Mouse (Mus musculus) left cerebral cortex, postnatal 25 days (tissue): Measurements from ENCODE around the gene Scp2. TPM values are rescaled to one million over a fixed set of nuclear protein-coding genes. Genes with fewer than 3 reads are reported as not detected.

Experiments
- DNase-seq, 2 experiments: peaks; one replicate each; pipeline ENCODE4 v3.0.0; 2022; ENCODE audit warnings: low spot score in 2 of 2, mixed read lengths in 1 of 2
- intact Hi-C: fragments of 180-260 bp; cut with DNase I; formaldehyde crosslinking; loops from one replicate; pipeline ENCODE4 v1.15.1; 2025
- total RNA-seq, 2 experiments: library from RNA; stranded (reverse); gene quantifications; 2 replicates each; pipeline ENCODE4 v1.2.3; 2021

Scp2 gene
- total RNA-seq, 2 experiments from 2014 or later: 101 to 105 TPM

DNA sequence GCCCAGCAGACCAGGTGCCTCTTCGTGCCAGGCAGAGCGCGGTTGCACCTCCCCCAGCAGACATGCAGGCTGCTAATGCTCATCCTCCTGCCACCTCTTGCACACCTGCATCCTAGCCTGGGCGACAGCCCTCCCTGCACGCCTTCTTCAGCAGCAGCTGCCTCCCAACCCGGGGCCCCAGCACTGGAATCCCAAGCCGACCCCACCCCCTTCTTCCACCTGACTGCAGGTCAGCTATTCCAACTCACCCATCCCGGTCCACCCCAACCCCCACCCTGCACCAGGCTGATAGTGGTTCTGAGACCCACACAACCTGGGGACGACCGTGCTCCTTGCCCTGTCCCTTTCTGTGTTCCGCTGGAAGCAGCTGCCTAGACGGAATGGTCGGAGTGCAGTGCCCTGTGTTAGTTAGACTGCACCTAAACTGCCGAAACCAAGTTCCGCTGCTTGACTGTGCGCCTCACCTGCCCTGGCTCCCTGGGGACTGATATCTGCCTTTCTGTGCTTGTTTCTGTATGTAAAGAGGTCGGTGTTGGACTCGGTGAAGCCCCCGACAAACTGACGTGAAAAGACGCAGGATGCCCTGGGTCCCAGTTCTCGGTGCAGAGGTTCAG is 113.8 kb downstream of the Scp2 start:
- intact Hi-C loops: loop anchor here (2.0 kb wide), 1 partner anchor 88 kb away; no protein-coding TSS in a partner anchor
- peak in 1 of 2 experiments; percentile 9 for DNase-seq

DNA sequence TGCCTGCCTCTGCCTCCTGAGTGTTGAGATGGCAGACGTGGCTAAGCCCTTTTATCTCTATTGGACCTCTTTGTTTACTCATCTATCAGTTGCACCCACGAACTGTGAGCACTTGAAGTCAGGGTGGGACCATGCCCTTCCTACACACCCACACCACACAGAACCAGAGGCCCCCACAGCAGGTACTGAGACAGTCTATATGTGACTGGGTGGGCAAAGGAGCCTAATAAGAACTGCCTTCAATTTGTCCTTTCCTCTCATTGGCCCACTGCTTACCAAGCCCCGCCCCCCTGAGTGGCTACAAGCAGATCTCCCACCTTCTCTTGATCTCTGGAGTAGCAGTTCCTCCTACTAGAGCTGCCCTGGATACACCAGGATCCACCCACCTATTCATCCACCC is 118.6 kb downstream of the Scp2 start:
- intact Hi-C loops: no loop called here
- DNase-seq: no peak

DNA sequence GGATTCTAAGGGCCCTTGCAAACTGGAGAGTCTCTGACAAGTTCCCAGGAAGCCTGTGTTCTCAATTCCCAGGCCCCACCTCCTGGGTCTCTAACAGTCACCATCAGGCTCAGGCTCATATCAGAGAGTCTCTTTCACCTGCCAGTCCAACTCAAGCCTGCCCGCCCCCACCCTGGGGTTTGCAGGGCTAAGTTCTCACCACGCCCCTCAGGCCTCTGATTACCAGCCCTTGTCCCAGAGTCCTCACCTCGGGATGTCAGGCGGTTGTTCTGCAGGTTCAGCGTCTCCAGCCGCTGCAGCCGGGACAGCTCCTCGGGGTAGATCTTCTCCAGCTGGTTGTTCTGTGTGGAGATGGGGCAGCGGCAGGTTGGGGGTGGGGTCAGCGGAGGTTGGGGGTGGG is 119.5 kb downstream of the Scp2 start:
- intact Hi-C loops: no loop called here
- DNase-seq: no peak

DNA sequence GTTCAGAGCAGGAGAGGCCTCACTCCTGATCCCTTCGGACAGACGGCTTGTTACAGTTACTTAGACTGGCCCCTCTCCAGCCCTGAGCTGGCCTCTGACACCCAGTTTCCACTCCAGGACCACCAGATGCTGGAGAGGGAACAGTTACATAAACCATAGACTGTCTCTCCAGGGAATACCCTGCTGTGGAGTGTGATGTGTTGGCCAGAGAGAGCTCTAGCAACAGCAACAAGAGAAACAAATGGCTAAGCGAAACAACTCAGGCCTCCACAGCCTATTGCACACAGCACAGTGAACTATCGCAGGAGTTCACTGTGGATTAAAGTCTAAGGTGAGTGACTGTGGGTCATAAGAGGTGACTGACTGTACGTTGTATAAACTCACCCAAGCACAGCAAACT is 120.2 kb downstream of the Scp2 start:
- intact Hi-C loops: no loop called here
- DNase-seq: no peak

DNA sequence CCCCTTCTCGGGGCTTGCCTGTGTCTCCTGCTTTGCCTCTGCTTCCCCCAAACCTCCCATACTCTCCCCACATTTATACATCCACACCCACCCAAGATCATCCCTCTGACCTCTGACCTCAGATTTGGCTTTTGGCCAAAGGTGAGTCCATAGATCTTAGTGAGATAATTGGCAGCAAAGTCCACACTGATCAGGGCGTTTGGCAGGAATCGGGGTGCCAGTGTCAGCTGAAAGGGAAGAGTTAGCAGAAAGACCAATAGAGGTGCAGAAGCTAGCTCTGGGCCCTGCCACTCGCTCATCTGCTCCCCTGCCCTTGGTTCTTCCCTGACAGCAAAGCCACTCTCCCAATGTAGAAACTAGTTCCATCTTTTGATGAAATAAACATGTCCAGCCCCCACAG is 121.6 kb downstream of the Scp2 start:
- DNase-seq: no peak
- intact Hi-C loops: no loop called here

DNA sequence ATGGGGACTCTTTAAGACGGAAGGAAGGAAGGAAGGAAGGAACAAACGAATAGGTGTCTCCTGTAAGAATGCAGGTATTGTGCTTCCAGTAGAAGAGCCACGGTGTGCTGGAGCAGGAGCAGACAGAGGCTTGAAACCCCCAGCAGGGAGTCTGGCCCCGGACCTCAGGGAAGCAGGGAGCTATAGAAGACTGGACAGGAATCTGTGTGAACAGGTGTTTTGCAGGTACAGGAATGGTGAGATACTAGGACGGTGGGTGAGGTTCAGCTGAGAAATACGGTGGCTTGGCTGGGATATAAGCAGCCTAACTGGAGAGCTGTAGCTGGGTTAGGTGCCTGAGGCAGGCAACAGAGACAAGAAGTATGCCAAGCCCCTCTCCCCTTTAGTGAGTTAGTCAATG is 124.6 kb downstream of the Scp2 start:
- DNase-seq: no peak
- intact Hi-C loops: no loop called here

DNA sequence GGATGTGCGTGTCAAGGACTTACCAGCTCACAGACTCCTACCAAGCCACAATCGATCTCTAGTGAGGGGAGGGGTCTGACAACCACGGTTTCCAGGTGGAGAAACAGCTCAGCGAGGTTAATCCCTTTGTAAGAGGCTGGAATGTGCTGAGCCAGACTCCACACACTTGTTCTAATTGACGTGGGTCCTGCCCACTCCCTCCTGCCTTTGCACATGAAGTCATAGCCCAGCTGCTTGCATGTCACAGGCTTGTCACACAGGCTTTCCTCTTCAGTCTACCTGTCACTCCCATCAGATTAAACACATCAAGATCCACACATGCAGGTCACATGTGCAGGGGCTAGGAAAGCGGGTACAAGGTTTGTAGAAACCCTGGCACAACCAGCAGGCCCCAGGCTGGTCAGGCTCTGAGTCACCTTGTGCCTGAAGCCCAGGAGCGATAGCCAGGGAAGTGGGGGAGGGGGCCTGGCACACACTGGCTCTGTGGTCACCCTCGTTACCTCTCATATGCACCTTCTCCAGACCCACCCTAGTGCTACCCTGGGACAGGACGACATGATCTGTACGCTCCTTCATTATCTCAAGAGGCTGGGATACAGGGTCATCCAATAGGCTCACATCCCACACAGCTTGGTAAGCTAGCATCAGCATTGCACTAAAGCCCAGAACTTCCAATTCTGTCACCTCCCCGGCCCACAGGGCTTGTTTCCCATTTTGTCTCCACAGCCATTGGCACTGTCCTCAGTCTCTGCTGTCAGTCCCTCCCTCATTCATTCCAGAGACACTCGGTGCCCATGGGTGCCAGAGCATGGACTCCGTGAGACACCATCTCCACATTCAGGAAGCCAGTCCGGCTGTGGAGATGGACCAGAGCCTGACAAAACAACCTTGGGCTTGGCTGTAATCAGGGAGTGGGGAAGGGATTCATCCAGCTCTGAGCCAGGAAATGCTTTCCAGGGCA is 125.6 kb downstream of the Scp2 start:
- intact Hi-C loops: no loop called here
- DNase-seq: peak in 1 of 2 experiments; percentile 68

DNA sequence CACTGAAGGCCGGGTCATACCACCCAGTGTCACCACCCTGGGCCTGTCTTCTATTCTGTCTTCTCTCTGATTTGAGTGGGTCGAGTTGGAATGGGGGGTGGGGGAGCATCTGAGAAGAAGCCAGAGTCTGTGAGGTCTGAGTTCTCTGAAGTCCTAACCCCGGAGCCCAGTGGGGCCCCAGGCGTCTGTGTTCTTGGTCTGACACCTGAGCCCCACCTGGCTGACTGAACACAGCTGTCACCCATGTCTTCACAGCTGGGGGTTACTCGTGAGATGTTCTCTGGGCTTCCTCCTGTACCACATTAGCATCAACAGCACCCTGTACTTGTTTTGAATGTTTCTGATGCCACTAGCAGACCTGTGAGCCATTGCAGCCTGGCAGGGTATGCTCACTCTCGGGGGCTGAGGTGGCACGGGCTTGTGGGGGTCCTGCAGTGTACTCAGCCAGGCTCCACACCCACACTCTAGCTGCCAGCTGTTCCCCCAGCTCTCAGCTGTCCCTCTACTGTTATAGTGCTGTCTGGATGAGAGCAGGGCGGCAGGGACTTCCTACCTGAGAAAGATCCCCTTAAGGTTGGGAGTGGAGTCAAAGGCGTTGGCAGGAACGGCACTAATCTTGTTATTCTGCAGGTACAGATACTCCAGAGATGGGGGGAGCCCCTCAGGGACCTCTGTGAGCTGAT is 126.4 kb downstream of the Scp2 start:
- DNase-seq: peak in 1 of 2 experiments; percentile 17
- intact Hi-C loops: no loop called here

DNA sequence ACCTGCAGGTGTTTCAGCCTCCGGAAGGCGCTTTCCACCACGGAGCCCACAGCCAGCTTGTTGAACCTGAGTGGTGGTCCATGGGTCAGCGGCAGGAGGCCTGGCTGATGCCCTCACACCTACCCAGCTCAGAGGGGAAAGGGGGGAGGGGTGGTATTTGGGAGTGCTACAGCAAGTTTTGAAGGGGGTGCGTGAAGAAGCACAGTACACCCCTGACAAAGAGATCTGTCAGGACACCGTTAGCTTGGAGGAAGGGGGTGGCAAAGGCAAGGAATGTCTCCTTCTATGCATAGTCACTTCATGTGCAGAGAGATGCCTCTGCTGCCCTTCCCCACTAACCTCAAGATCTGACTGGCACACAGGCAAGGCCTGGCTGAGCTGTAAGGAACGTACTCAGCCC is 127.0 kb downstream of the Scp2 start:
- DNase-seq: no peak
- intact Hi-C loops: no loop called here

DNA sequence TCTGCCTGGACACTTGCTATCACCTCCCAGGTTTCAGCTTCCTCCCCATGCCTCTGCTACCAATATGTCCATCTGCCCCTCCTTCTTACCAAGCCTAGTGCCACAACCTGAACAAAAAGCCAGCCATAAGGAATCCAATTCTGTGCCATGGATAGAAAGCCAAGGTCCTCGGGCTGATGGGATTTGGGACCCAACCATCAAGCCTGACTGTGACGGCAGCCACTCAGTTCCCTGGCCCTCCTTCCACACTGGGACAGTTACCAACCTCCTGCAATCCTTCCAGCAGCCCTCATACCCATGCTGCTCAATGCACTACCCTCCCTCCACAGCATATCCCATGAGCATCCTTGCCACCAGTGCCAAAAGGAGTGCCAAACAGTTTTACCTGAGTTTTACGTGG is 128.5 kb downstream of the Scp2 start:
- intact Hi-C loops: no loop called here
- no peak for DNase-seq

DNA sequence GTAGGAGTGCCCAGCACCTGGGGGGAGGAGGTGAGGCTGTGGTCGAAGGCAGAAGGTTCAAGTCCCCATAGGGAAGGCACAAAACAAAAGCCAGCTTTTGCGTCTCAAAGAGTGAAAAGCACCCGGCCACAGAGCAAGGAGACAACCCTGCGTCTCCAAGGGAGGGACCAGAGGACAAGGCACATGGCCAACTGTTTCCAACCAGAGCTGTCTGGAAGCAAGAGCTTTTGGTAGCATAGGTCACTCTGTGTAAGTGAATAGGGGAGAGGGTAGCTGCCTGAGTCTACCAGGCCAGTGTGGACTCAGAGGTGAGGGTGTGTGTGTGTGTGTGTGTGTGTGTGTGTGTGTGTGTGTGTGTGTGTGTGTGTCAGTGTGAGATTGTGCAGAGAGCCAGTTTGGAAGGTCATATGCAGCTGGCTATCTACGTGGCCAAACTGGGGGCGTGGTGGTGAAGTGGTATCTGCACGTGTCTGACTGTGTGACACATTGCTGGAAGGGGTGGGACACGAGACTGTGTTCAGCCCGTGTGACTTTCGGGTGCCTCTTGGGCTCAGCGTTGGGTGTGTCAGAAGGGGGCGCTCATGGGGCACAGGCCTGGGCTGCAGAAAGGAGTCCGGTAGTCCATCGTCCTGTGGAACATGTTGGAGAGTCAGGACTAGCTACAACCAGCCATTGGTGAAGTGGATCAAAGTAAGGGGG is 129.6 kb downstream of the Scp2 start:
- no peak for DNase-seq
- intact Hi-C loops: no loop called here

DNA sequence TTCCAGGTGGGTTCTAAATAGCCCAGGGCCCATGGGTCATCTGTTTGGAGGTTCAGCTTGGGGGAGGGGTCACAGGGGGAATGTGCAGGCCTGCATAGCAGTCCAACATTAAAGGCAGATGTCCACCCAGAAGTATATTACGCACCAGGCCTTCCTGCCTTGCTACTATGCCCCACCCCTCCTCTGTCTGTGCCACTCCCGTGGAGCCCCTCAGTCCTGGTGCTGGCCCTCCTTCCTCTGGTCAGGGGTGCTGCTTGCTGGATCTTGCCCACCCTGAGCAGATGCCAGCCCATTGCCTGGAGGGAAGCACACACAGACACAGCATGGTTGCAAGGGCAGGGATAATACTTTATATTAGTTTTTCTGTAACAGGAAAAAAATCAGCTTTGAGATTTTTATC is 130.3 kb downstream of the Scp2 start:
- intact Hi-C loops: no loop called here
- DNase-seq: no peak

DNA sequence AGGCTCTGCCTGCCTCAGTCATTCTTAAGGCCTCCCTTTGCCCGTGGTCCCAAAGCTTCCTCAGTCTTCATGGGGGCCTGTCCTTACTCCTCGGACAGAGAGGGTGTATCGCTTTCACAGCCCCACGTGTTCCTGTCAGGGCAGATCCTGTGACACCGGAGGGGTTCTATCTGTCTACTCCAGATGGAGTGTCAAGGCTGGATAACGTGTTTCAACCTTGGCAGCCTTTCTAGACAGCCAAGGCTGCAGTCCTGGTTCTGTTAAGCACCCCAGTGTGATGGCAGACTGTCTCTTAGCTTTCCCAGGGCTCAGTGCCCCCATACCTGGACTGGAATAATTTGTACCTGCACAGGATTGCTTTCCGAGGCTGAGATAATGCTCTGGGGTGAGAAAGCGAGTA is 136.3 kb downstream of the Scp2 start:
- intact Hi-C loops: no loop called here
- no peak for DNase-seq

DNA sequence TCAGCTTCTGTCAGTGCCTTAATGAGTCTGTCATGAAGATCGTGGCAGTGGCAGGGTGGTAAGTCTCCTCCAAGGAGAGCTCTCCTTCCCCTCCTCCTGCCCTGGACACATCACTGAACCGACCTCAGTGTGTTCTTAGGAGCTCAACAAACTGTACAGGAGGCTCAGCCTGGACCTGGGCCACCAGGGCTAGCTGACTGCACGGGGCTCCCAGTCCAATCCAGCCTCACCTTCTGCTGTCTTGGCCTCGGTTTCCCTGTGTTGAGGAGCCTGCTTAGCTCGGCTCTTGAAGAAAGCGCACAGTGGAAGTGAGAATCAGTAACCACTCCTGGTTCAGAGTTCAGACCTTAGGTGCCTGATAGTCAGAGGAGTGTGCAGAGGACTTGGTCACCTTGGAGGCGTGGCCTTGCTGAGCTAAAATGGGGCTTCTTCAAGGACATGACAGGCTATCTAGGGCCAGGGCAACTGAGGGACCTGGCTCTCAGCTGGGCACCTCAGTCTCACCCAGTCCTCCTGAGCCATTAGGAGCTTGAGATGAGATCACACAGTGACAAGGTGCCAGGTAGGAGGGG is 137.2 kb downstream of the Scp2 start:
- DNase-seq: no peak
- intact Hi-C loops: no loop called here

DNA sequence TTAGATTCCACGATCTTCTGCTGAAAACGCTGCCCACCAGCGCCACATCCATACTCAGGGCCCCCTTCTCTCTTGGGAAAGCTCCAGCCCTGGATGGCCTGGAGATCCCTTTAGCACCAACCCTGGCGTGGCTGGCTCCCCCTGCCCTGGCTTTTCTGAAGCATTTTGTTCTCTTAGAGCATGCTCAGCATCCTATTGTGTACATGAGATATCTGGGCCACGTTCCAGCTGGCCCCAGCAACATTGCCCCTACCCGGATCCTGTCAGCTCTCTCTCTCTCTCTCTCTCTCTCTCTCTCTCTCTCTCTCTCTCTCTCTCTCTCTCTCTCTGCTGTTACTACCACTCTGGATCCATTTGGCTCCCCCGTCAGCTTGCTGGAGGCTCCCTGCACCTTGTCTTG is 139.5 kb downstream of the Scp2 start:
- intact Hi-C loops: no loop called here
- no peak for DNase-seq

DNA sequence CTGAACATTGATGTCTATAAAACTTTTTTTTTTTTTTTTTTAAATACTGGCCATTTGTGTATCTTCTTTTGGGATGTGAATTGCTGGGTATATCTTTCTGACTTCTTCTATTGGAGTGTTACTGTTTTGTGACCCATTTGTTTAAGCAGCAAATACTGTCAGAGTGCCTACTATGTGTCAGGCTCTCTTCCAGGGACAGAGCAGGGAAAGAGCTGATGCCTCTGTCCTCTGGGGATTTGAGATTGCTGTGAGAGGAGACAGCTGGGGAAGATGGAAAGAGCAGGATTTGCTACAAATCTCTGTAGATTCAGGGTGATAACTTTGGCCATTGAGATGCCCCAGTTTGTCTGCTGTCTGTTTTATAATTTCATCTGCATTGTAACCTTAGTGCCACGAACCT is 145.4 kb downstream of the Scp2 start:
- intact Hi-C loops: no loop called here
- DNase-seq: no peak

DNA sequence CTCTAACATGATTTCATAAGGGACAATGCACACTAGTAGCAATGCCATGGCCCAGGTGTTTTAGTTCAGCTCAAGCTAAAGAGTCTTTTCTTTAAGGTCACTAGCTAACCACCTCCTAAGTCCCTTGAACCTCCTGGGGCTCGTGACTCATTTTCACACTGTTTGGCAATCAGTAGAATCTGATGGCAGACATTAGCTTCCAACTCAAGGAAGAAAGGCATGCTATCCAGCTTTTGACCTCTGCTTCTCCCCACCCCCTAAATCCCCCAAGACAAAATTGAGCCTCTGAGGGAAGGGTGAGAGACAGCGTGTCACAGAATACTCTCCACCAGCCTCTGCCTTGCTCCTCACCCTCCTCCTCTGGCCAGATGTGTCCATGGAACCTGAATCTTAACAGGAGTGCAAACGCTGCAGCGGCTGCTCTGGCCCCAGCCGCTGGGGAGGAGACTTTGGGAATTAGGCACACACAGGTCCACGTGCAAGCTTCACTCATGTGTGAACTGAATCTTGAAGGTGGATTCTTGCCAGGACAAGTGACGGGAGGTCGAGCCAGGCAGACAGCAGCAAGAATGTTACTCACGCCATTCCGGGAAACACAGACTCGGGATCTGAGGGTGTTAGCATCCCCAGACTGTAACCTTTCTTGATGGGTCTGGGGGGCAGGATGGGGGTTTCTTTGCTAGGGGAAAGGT is 146.0 kb downstream of the Scp2 start:
- DNase-seq: no peak
- intact Hi-C loops: no loop called here

DNA sequence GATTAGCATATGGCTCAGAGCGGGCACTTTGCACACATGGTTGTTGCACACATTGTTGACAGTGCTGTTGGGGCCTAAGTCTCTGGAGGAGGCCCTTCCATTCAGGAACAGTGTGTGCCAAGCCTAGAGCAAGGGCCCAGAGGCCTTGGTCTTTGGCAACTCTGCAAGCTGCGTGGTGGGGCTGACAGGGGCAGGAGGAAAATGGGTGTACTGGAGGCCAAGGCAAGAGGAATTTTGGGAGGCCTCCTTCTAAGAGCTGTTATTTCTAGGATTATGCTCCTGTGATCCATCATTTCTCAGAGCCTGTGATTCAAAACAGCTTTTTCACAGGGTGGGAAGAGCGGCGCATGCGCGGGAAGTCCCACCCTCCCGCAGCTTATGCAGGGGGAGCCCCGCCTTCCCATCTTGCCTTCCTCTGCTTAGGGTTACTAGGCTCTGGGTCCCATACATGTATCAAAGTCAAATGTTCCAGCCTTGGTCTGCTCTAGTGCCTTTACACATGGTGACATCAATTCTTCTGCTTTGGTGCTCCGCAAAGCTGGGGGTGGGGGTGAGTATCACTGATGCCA is 148.3 kb downstream of the Scp2 start:
- intact Hi-C loops: no loop called here
- DNase-seq: no peak

DNA sequence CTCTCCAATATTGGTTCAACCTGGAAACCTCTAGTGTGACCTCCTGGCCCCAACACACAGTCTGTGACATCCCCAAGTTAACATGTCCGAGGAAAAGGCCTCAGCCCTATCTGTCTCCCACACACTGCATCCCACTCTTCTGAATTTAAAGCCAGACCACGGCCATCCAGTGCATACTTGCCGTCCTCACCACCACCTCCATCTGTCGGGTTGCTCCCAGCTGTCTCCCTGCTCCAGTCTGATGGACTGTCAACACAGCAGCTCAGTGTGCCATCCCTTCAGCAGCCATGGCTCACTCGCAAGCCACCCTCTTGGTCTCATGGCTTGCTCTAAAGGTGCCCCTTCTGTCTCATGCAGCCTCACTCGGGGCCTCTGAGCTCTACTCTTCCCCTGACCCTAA is 149.1 kb downstream of the Scp2 start:
- DNase-seq: no peak
- intact Hi-C loops: no loop called here
